Mouse (Mus musculus) hematopoietic multipotent progenitor cell, adult 10-12 weeks (in vitro differentiated cells): Measurements from ENCODE around the gene Aqp9. TPM values are rescaled to one million over a fixed set of nuclear protein-coding genes. Genes with fewer than 3 reads are reported as not detected.

Source experiments
- polyA plus RNA-seq: library from polyadenylated mRNA; stranded (reverse); fragments of >175 nt; gene quantifications from 2 replicates; pipeline ENCODE4 v1.2.3, GENCODE M21; 2012; ENCODE audit warnings: low replicate concordance

The Aqp9 gene
- polyA plus RNA-seq = 0.86 and 0.89 TPM in 2 replicates

DNA sequence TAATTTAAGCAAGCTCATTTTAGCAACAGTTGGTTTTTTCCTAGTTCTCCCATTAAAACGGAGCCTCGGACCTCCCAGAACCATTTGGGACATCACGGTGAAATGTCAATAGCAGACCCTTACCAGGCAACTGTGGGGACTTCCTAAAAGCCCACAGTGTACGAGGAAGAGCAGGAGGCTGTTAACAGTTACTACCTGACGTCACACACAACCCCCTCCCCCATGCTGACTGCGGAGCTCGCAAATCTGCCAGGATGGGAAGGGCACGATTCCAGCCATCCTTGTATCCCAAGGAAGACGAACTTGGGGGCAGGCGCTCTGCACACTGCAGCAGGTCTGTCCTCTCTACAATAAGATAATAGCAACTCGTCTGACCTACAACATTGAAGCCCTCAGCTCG lies at the start of gene Aqp9:
TSS of gene Aqp9 (minus strand) at position 172 of the 400 bp plus-strand sequence.

DNA sequence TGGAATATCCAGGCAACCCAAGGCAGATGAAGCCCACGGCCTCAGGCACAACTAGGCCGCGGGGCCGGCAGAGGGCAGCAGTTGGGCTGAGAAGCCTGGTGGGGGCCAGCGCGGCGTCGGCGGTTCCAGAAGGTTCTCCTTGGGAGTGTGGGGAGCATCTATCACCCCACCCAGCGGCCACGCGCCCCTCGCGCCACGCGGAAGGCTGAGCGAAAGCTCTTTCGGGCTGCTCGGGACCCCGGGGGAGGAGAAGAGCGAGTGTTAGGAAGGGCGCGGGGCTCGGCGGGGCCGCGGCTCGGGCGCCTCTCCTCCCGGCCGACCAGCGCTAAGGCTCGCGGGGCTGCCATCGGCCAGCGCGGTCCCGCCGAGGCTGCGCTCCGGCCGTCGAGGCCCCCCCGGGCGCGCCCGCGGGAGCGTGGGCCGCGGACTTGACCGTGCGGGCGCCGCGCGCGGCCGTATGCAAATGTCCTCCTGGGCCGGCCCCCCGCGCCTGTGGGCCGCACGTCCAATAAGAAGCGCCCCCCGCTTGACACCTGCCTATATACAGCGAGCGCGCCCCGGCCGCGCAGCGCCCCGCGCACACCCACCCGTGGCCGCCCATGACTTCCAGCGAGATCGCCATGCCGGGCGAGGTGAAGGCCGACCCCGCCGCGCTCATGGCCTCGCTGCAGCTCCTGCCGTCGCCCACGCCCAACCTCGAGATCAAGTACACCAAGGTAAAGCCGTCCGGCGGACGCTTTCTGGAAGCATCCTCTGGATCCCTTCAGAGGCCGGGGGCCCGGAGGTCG lies 47.0 kb upstream of the Aqp9 start, which contains the start of gene Aldh1a2:
TSS of gene Aldh1a2 (plus strand) at position 542 of the 788 bp plus-strand sequence.

Other genes starting within 250 kb of the Aqp9 start
- gene Lipc, start 216.5 kb downstream of the Aqp9 start, polyA plus RNA-seq = 0.24 TPM in 1 of 2 replicates, not detected in the other
- 0.11 and 0.34 TPM in 2 replicates for gene Aldh1a2, start 47.1 kb upstream of the Aqp9 start, polyA plus RNA-seq